16 mouse cellular contexts compared by ENCODE assay signal in the genomic region with DNA sequence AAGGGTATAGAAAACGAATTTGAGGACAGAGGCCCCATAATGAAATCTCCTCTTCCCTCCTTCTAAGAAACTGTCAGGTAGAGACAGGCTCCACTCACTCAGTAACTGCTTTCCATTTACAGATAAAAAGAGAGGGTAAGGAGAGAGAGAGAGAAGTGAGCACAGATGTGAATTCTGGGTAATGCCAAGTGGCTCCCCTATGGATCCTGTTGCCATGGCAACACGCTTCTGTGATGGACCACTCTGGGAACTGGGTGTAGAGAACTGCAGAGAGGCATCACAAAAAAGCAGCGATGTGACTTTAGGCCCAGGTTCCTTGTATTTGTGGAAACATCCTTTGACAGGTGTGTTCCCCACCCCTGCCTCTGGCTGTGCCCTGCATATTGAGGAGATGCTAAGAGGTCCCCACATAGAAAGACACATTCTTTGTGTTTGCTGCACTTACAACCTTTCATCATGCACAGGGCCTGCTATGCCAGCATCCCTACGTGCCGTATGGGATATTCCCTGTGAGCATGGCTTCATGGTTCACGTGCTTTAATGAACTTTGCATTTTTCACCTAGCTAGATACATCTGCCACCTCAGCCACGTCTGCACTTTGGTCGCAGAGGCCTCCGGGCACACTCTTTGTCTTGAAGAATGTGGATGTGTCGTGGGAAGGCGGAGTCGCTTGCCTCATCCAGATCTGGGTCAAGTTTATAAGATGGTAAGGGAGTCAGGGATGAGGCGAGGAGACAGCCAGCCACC.
DNase-seq lines count a peak whose midpoint lies in the region; ATAC-seq and TF ChIP-seq lines count a peak whose summit lies in the region.
"Had no signal": no experiment of that assay in that cellular context is flagged by ENCODE, and none has a peak within 500 bp of the region (broad histone marks: within the 10 kb centered on the region; RNA-seq: fewer than 3 reads in every experiment).

No protein-coding gene starts in this region.

- DNase-seq in hindbrain, embryonic 11.5 days (ENCODE audit: low spot score): peak; percentile 30
- no peak for DNase-seq in hindbrain, embryonic 10.5 days (ENCODE audit: low spot score)
- peak; percentile 55 for DNase-seq in retina, postnatal 1 day
- no peak for DNase-seq in retina, embryonic 14.5 days (ENCODE audit: low spot score)
- no peak for DNase-seq in yolk sac, embryonic 10.5 days (ENCODE audit: low spot score)
- DNase-seq in cerebellum, adult 18-20 months: no peak
- DNase-seq in gastrocnemius, adult 18-20 months (ENCODE audit: low spot score): no peak
- DNase-seq: adrenal gland, adult 8-10 months; gastrocnemius, adult 2 months; heart, postnatal 14 days; liver, postnatal 0 days; thymus, postnatal 25 days had no signal

- no peak for TF ChIP-seq CTCF in intestine, postnatal 0 days (IDR thresholded peaks at IDR 0.05; ENCODE audit: low read depth)

- H3K4me3 ChIP-seq in hindbrain, embryonic 11.5 days (ENCODE audit: low read depth, low read length): no peak overlapping the region
- no peak overlapping the region for H3K4me3 ChIP-seq in hindbrain, embryonic 10.5 days
- no peak overlapping the region for H3K4me3 ChIP-seq in intestine, postnatal 0 days (ENCODE audit: low read depth, low read length)
- H3K4me3 ChIP-seq: erythroblast, embryonic 14.5 days; gastrocnemius, adult 2 months; stomach, embryonic 15.5 days had no signal

- WGBS in hindbrain, embryonic 11.5 days: 73% methylated on average over 13 of the region's 13 CpGs
- 77% methylated on average over 13 of the region's 13 CpGs for WGBS in hindbrain, embryonic 10.5 days
- WGBS in intestine, postnatal 0 days: 58% methylated on average over 13 of the region's 13 CpGs

- no peaks in the 10 kb centered on the region for H3K4me1 ChIP-seq in hindbrain, embryonic 11.5 days (replicated peaks; ENCODE audit: control insufficient read depth, insufficient read depth, low read length)
- peaks cover 16% of the 10 kb centered on the region for H3K4me1 ChIP-seq in hindbrain, embryonic 10.5 days (replicated peaks)
- 0 out of 2 replicates have a peak, but pooled peaks cover 2% of the 10 kb centered on the region for H3K4me1 ChIP-seq in intestine, postnatal 0 days (replicated peaks; ENCODE audit: control insufficient read depth, insufficient read depth, low read length)
- H3K4me1 ChIP-seq: stomach, embryonic 15.5 days had no signal

- no peak for ATAC-seq in hindbrain, embryonic 11.5 days (ENCODE audit: low FRiP score)
- peak; percentile 87 for ATAC-seq in intestine, postnatal 0 days
- ATAC-seq: liver, postnatal 0 days had no signal

- no peaks in the 10 kb centered on the region for H3K9me3 ChIP-seq in hindbrain, embryonic 11.5 days (ENCODE audit: control insufficient read depth, low read length)
- no peaks in the 10 kb centered on the region for H3K9me3 ChIP-seq in hindbrain, embryonic 10.5 days
- H3K9me3 ChIP-seq in intestine, postnatal 0 days (ENCODE audit: control insufficient read depth): no peaks in the 10 kb centered on the region
- H3K9me3 ChIP-seq: stomach, embryonic 15.5 days had no signal

- no peak overlapping the region for H3K4me2 ChIP-seq in hindbrain, embryonic 11.5 days (replicated peaks; ENCODE audit: low read depth, low read length)
- no peak overlapping the region for H3K4me2 ChIP-seq in intestine, postnatal 0 days (replicated peaks; ENCODE audit: low read depth)
- H3K4me2 ChIP-seq: stomach, embryonic 15.5 days had no signal

- H3K36me3 ChIP-seq in hindbrain, embryonic 11.5 days (ENCODE audit: control insufficient read depth, insufficient read depth, low read length): no peaks in the 10 kb centered on the region
- H3K36me3 ChIP-seq in hindbrain, embryonic 10.5 days: no peaks in the 10 kb centered on the region
- H3K36me3 ChIP-seq in intestine, postnatal 0 days (ENCODE audit: control insufficient read depth, insufficient read depth): no peaks in the 10 kb centered on the region
- H3K36me3 ChIP-seq: stomach, embryonic 15.5 days had no signal

- no peak overlapping the region for H3K27ac ChIP-seq in hindbrain, embryonic 11.5 days (ENCODE audit: low read depth, low read length)
- no peak overlapping the region for H3K27ac ChIP-seq in hindbrain, embryonic 10.5 days
- H3K27ac ChIP-seq in intestine, postnatal 0 days (ENCODE audit: low read depth, low read length): peak overlapping the region; percentile 73
- H3K27ac ChIP-seq: gastrocnemius, adult 2 months; macrophage; stomach, embryonic 15.5 days had no signal

- H3K27me3 ChIP-seq in hindbrain, embryonic 11.5 days (ENCODE audit: control insufficient read depth, insufficient read depth, low read length): no peaks in the 10 kb centered on the region
- no peaks in the 10 kb centered on the region for H3K27me3 ChIP-seq in hindbrain, embryonic 10.5 days (ENCODE audit: insufficient read depth, poor library complexity, severe bottlenecking)
- H3K27me3 ChIP-seq in intestine, postnatal 0 days (replicated peaks; ENCODE audit: control insufficient read depth, insufficient read depth, low read length): no peaks in the 10 kb centered on the region
- H3K27me3 ChIP-seq: stomach, embryonic 15.5 days had no signal

- H3K9ac ChIP-seq in hindbrain, embryonic 11.5 days (ENCODE audit: low read depth, low read length): no peak overlapping the region
- H3K9ac ChIP-seq in intestine, postnatal 0 days (ENCODE audit: low read depth, low read length): no peak overlapping the region
- H3K9ac ChIP-seq: liver, postnatal 0 days; stomach, embryonic 15.5 days had no signal

Comparison
In these comparisons a context has a peak if more than half of its experiments do, and no peak if none do; other contexts are left out.
1. DNase-seq: peak in hindbrain, embryonic 11.5 days (single experiment) and retina, postnatal 1 day (single experiment); none in hindbrain, embryonic 10.5 days (single experiment), retina, embryonic 14.5 days (single experiment), yolk sac, embryonic 10.5 days (single experiment), cerebellum, adult 18-20 months (0 of 2) and gastrocnemius, adult 18-20 months (single experiment).